Mouse (Mus musculus) forebrain, embryonic 14.5 days (tissue): ENCODE measurements around the gene Tbrg1. TPM values are rescaled to one million over a fixed set of nuclear protein-coding genes. Genes with fewer than 3 reads are reported as not detected.

ENCODE experiments used
- ATAC-seq: fragments of 200-750 bp; cut with Nextera tagmentation; 2 replicates; pipeline ENCODE4 v1.8.0; 2017; ENCODE audit warnings: mild to moderate bottlenecking, moderate library complexity
- DNase-seq: peaks from one replicate; pipeline ENCODE4 v3.0.0-alpha.2; 2015; ENCODE audit warnings: low spot score
- H3K27ac ChIP-seq: fragments of 300-500 bp; sonication (generic); 2 replicates; pipeline ENCODE4 v1.5.1; 2014; ENCODE audit warnings: low read depth, mild to moderate bottlenecking, control low read depth, low read length, moderate library complexity
- H3K27me3 ChIP-seq: fragments of 300-500 bp; sonication (generic); replicated peaks from 2 replicates; pipeline ENCODE4 v1.6.1; 2014; ENCODE audit warnings: low read length, control low read depth, mixed read lengths; ENCODE audit not compliant: control insufficient read depth, insufficient read depth
- H3K36me3 ChIP-seq: fragments of 300-500 bp; sonication (generic); 2 replicates; pipeline ENCODE4 v1.6.1; 2014; ENCODE audit warnings: low read length, control low read depth; ENCODE audit not compliant: control insufficient read depth, insufficient read depth
- H3K4me1 ChIP-seq: fragments of 300-500 bp; sonication (generic); 2 replicates; pipeline ENCODE4 v1.6.1; 2014; ENCODE audit warnings: antibody characterized with exemption, low read length, control low read depth; ENCODE audit not compliant: control insufficient read depth, insufficient read depth
- H3K4me2 ChIP-seq: fragments of 300-500 bp; sonication (generic); 2 replicates; pipeline ENCODE4 v1.6.1; 2014; ENCODE audit warnings: mild to moderate bottlenecking, control low read depth, low read length
- H3K4me3 ChIP-seq: fragments of 300-500 bp; sonication (generic); 2 replicates; pipeline ENCODE4 v1.5.1; 2014; ENCODE audit warnings: low read depth, low read length, control low read depth
- H3K9ac ChIP-seq: fragments of 300-500 bp; sonication (generic); 2 replicates; pipeline ENCODE4 v1.6.1; 2014; ENCODE audit warnings: mild to moderate bottlenecking, low read length, control low read depth, moderate library complexity
- H3K9me3 ChIP-seq: fragments of 300-500 bp; sonication (generic); replicated peaks from 2 replicates; pipeline ENCODE4 v1.6.1; 2016; ENCODE audit warnings: low read length, control low read depth, mixed read lengths; ENCODE audit not compliant: control insufficient read depth
- WGBS: fragments of 180-500 bp; shearing (Covaris S2); extraction: QIAGEN DNeasy Blood & Tissue Kit; methylation state at CpG from one replicate; pipeline ENCODE4 v1.1.7; 2014; 5-methylcytosine and 5-hydroxymethylcytosine counted together
- polyA plus RNA-seq: library from polyadenylated mRNA; unstranded; fragments of >200 nt; fragmentation: Nextera tagmentation; extraction: Ambion mirVana; gene quantifications from 2 replicates; pipeline ENCODE4 v1.2.1, GENCODE M21; 2014

The Tbrg1 gene
- polyA plus RNA-seq, 1 experiment from 2014 or later, result 97.4 TPM

- under 1% methylated on average over 45 of the region's 45 CpGs for WGBS
- H3K27ac ChIP-seq, result peak within 1 kb of the TSS; percentile 59
- H3K4me2 ChIP-seq, result peak within 1 kb of the TSS; percentile 63
- H3K4me1 ChIP-seq, result 0 out of 2 replicates have a peak, but pooled peaks cover 3% of the 10 kb centered on the region
- peak within 1 kb of the TSS; percentile 44 for H3K4me3 ChIP-seq
- no peaks in the 10 kb centered on the region for H3K27me3 ChIP-seq
- H3K36me3 ChIP-seq, result no peaks in the 10 kb centered on the region
- ATAC-seq (peak; percentile 95), DNase-seq (peak; percentile 95)
- peak within 1 kb of the TSS; percentile 75 for H3K9ac ChIP-seq
- no peaks in the 10 kb centered on the region for H3K9me3 ChIP-seq
Observed at GRCm38 (mm10) chr9:37613182-37613910, 43.8 kb downstream of the Tbrg1 start, which contains the start of gene Spa17. Gene Spa17, minus strand, starts transcription at chr9:37613722.

GRCm38 (mm10) chr9:37609558-37609957 lies 47.6 kb downstream of the Tbrg1 start:
- Histone ChIP-seq H3K9me3 (no peaks in the 10 kb centered on the region), H3K9ac (no peak overlapping the region), H3K27ac (no peak overlapping the region), H3K27me3 (no peaks in the 10 kb centered on the region), H3K4me3 (no peak overlapping the region), H3K36me3 (no peaks in the 10 kb centered on the region), H3K4me2 (no peak overlapping the region), H3K4me1 (0 out of 2 replicates have a peak, but pooled peaks cover 3% of the 10 kb centered on the region)
- no peak for DNase-seq
- no peak for ATAC-seq
- WGBS, result 79% methylated on average over 4 of the region's 4 CpGs

- Histone ChIP-seq H3K27me3 (no peaks in the 10 kb centered on the region), H3K4me1 (no peaks in the 10 kb centered on the region), H3K9me3 (no peaks in the 10 kb centered on the region), H3K27ac (no peak overlapping the region), H3K4me3 (no peak overlapping the region), H3K4me2 (no peak overlapping the region), H3K36me3 (no peaks in the 10 kb centered on the region), H3K9ac (no peak overlapping the region)
- no peak for ATAC-seq
- WGBS, result 91% methylated on average over 3 of the region's 3 CpGs
- no peak for DNase-seq
Observed at GRCm38 (mm10) chr9:37605089-37605488, 52.0 kb downstream of the Tbrg1 start.

- no peaks in the 10 kb centered on the region for H3K36me3 ChIP-seq
- no peak overlapping the region for H3K4me2 ChIP-seq
- no peaks in the 10 kb centered on the region for H3K4me1 ChIP-seq
- 89% methylated on average over 2 of the region's 2 CpGs for WGBS
- no peak overlapping the region for H3K9ac ChIP-seq
- no peaks in the 10 kb centered on the region for H3K27me3 ChIP-seq
- H3K4me3 ChIP-seq, result no peak overlapping the region
- no peaks in the 10 kb centered on the region for H3K9me3 ChIP-seq
- no peak overlapping the region for H3K27ac ChIP-seq
- ATAC-seq, result no peak
- no peak for DNase-seq
Observed at GRCm38 (mm10) chr9:37600538-37601205, 56.4 kb downstream of the Tbrg1 start.

Other genes starting within 250 kb of the Tbrg1 start
- gene Robo3, start 224.1 kb downstream of the Tbrg1 start, polyA plus RNA-seq, result 2.5 and 2.6 TPM in 2 replicates
- gene Msantd2, start 168.0 kb downstream of the Tbrg1 start, polyA plus RNA-seq, result 29.2 and 33.6 TPM in 2 replicates
- 32.9 and 44.0 TPM in 2 replicates for gene Esam, start 129.2 kb downstream of the Tbrg1 start, polyA plus RNA-seq
- gene Vsig2, start 118.1 kb downstream of the Tbrg1 start, polyA plus RNA-seq, result 0.82 TPM in 1 of 2 replicates, not detected in the other
- 7.4 and 14.8 TPM in 2 replicates for gene Nrgn, start 104.4 kb downstream of the Tbrg1 start, polyA plus RNA-seq
- gene Siae, start 101.6 kb downstream of the Tbrg1 start, polyA plus RNA-seq, result 8.5 and 10.5 TPM in 2 replicates
- gene Spa17, start 43.6 kb downstream of the Tbrg1 start, polyA plus RNA-seq, result 11.0 and 12.6 TPM in 2 replicates
- not detected in 2 replicates for gene Panx3, start 11.9 kb upstream of the Tbrg1 start, polyA plus RNA-seq
- gene Olfr160, start 58.9 kb upstream of the Tbrg1 start, polyA plus RNA-seq, result not detected in 2 replicates
- gene Olfr874, start 87.8 kb upstream of the Tbrg1 start, polyA plus RNA-seq, result not detected in 2 replicates
- gene Olfr875, start 114.5 kb upstream of the Tbrg1 start, polyA plus RNA-seq, result not detected in 2 replicates
- not detected in 2 replicates for gene Olfr876, start 145.7 kb upstream of the Tbrg1 start, polyA plus RNA-seq
- not detected in 2 replicates for gene Olfr877, start 197.0 kb upstream of the Tbrg1 start, polyA plus RNA-seq
- gene Olfr145, start 239.4 kb upstream of the Tbrg1 start, polyA plus RNA-seq, result not detected in 2 replicates